Mouse (Mus musculus): Measurements from ENCODE around the gene Ndufc1.
"Not testable (repeated sequence)": the region's sequence is repeated elsewhere in the genome, so short reads cannot be mapped to it uniquely, and the experiment has no call there.

Gene Ndufc1

GRCm38 (mm10) chr3:51396219-51397068, 12.3 kb downstream of the Ndufc1 start, which contains the start of gene Mgarp:
Gene Mgarp, minus strand, starts transcription at chr3:51396738.
- DNase-seq (ENCODE audit: low spot score in 2 of 2): no peak

- DNase-seq (ENCODE audit: low spot score in 2 of 2): no peak
Observed at GRCm38 (mm10) chr3:51395461-51396145, 13.2 kb downstream of the Ndufc1 start.

- DNase-seq (ENCODE audit: low spot score in 2 of 2): no peak
Observed at GRCm38 (mm10) chr3:51394881-51395280, 13.9 kb downstream of the Ndufc1 start.

GRCm38 (mm10) chr3:51393651-51394050, 15.1 kb downstream of the Ndufc1 start:
- no peak for DNase-seq (ENCODE audit: low spot score in 2 of 2)

GRCm38 (mm10) chr3:51393018-51393417, 15.8 kb downstream of the Ndufc1 start:
- DNase-seq (ENCODE audit: low spot score in 2 of 2): not testable (repeated sequence)

- DNase-seq (ENCODE audit: low spot score in 2 of 2): no peak
Observed at GRCm38 (mm10) chr3:51391591-51391990, 17.2 kb downstream of the Ndufc1 start.

- no peak for DNase-seq (ENCODE audit: low spot score in 2 of 2)
Observed at GRCm38 (mm10) chr3:51391095-51391494, 17.7 kb downstream of the Ndufc1 start.

- DNase-seq (ENCODE audit: low spot score in 2 of 2): no peak
Observed at GRCm38 (mm10) chr3:51388904-51389303, 19.9 kb downstream of the Ndufc1 start.

GRCm38 (mm10) chr3:51387868-51388381, 20.9 kb downstream of the Ndufc1 start:
- no peak for DNase-seq (ENCODE audit: low spot score in 2 of 2)

- no peak for DNase-seq (ENCODE audit: low spot score in 2 of 2)
Observed at GRCm38 (mm10) chr3:51387134-51387451, 21.7 kb downstream of the Ndufc1 start.

GRCm38 (mm10) chr3:51386441-51387133, 22.2 kb downstream of the Ndufc1 start:
- no peak for DNase-seq (ENCODE audit: low spot score in 2 of 2)

GRCm38 (mm10) chr3:51383409-51383808, 25.4 kb downstream of the Ndufc1 start:
- no peak for DNase-seq (ENCODE audit: low spot score in 2 of 2)

- no peak for DNase-seq (ENCODE audit: low spot score in 2 of 2)
Observed at GRCm38 (mm10) chr3:51380660-51381014, 28.2 kb downstream of the Ndufc1 start.

GRCm38 (mm10) chr3:51379786-51380659, 28.8 kb downstream of the Ndufc1 start:
- no peak for DNase-seq (ENCODE audit: low spot score in 2 of 2)

GRCm38 (mm10) chr3:51378665-51378946, 30.2 kb downstream of the Ndufc1 start:
- no peak for DNase-seq (ENCODE audit: low spot score in 2 of 2)

GRCm38 (mm10) chr3:51377878-51378664, 30.7 kb downstream of the Ndufc1 start:
- DNase-seq (ENCODE audit: low spot score in 2 of 2): no peak

GRCm38 (mm10) chr3:51375307-51376265, 33.2 kb downstream of the Ndufc1 start:
- no peak for DNase-seq (ENCODE audit: low spot score in 2 of 2)

GRCm38 (mm10) chr3:51373544-51373943, 35.2 kb downstream of the Ndufc1 start:
- DNase-seq (ENCODE audit: low spot score in 2 of 2): no peak

- no peak for DNase-seq (ENCODE audit: low spot score in 2 of 2)
Observed at GRCm38 (mm10) chr3:51372883-51373282, 35.9 kb downstream of the Ndufc1 start.

GRCm38 (mm10) chr3:51371826-51372225, 37.0 kb downstream of the Ndufc1 start:
- DNase-seq (ENCODE audit: low spot score in 2 of 2): no peak

Measured in frontal cortex, postnatal 25 days (tissue).